Mouse (Mus musculus): ENCODE data around the gene Pcyt1a.

DNA sequence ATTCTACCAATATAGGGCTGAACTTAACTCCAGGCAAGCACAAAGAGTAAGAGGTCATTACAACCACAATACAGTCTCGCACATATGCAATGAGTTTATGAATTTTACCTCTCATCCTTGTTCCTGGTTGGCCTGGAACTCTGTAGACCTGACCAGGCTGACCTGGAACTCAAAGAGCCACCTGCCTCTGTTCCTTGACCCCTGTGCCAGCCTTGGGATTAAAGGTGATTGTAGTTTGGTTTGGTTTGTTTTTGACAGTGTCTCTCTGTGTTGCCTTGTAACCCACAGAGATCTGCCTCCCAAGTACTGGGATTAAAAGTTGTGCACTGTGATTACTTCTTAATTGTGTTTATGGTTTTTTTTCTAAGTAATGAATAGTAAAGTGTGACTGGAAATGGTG, 26.0 kb downstream of the Pcyt1a start:
- TF ChIP-seq EP300 (IDR thresholded peaks at IDR 0.05) (no peak), CTCF (IDR thresholded peaks at IDR 0.05) (no peak)
